Mouse (Mus musculus) G1E (cell line): ENCODE results near the gene Nebl.

ENCODE experiments used
- CTCF ChIP-seq: IDR thresholded peaks from 2 replicates; pipeline ENCODE4 v1.5.1; 2012; ENCODE audit warnings: low read depth, low read length, inconsistent platforms, mixed read lengths
- GATA1 ChIP-seq: IDR thresholded peaks from 2 replicates; pipeline ENCODE4 v1.6.1; 2012; ENCODE audit warnings: borderline replicate concordance, low read length, inconsistent platforms, mixed read lengths
- POLR2AphosphoS5 ChIP-seq: IDR thresholded peaks from 2 replicates; pipeline ENCODE4 v1.6.1; 2012; ENCODE audit warnings: low read depth, low read length, inconsistent platforms; ENCODE audit not compliant: insufficient replicate concordance
- TAL1 ChIP-seq: conservative IDR thresholded peaks from 2 replicates; pipeline ENCODE4 v1.6.1; 2012; ENCODE audit warnings: low read depth, low read length, inconsistent platforms, mixed read lengths

GRCm38 (mm10) chr2:17402511-17402910 lies 328.8 kb downstream of the Nebl start:
- TF ChIP-seq CTCF: no peak
- TF ChIP-seq GATA1: no peak
- no peak for TF ChIP-seq TAL1
- TF ChIP-seq POLR2AphosphoS5: no peak
